Mouse (Mus musculus) cerebellum, adult 11 months (tissue): Measurements from ENCODE around the gene Vil1.
A peak's percentile ranks its signal among the peaks of the same experiment; 100 is the strongest.

Experiments
- DNase-seq: peaks from one replicate; pipeline ENCODE4 v3.0.0; 2022

Gene Vil1

DNA sequence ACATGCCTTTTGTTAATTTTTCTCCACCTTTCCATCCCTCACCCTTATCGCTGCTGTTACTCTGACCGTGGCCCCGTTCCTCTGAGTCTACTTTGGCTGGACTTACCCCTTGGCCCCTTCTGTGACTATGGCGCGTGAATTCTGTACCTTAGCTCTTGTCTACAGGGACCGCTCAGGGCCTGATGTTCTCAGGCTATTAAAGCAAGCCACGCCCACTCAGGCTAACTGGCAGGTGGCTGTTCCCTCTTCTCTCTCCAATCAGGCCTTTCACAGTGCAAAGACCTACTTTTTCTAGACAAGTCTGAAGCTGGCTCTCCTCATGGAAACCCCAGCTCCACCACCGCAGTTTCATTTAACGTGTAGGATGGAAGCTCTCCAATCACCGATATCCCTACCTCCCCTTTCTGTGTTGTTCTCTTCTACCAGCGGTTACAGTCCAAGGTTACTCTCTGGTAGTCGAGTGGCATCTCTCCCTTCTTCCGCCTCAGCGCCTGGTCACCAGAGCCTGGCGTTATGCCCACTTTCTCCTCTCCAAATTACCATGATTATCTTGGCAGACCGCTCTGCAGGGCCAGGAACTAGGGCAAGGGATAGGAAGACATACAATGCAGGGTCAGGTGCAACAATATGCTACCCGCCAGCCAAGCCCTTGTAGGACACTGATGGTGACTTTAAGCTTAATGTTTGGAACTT, 9.7 kb downstream of the Vil1 start:
- DNase-seq, result no peak

DNA sequence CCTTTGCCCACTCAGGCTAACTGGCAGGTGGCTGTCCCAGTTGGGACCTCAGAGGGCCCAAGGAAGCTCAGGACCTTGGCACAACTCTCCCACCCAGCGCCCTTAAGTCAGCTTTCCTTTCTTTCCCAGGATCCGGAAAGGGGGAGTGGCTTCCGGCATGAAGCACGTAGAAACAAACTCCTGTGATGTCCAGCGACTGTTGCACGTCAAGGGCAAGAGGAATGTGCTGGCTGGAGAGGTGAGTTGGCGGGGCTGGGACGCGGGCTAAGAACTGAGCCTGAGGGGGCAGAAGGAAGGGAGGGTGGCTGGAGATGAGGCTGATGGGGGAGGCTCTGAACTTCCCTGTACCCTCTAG, 10.2 kb downstream of the Vil1 start:
- DNase-seq, result no peak

DNA sequence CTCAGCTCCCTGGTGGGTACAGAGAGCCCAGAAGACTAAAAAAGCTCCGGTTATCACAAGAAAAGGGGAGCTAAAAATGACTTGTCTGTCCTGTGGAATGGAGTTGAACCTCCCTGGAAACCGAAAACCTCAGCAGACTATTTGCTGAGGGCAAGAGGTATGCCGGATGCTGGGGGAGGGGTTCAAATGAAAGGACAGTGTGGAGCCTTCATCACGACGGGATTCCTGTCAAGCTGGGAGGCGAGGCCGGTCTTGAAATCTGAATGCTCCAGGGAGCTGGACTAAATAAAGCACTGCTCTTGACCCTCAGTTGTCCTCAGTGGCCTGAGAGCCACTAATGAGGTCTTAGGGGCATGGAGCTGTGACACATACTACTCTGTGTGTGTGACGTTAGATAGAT, 14.0 kb downstream of the Vil1 start:
- DNase-seq, result no peak

DNA sequence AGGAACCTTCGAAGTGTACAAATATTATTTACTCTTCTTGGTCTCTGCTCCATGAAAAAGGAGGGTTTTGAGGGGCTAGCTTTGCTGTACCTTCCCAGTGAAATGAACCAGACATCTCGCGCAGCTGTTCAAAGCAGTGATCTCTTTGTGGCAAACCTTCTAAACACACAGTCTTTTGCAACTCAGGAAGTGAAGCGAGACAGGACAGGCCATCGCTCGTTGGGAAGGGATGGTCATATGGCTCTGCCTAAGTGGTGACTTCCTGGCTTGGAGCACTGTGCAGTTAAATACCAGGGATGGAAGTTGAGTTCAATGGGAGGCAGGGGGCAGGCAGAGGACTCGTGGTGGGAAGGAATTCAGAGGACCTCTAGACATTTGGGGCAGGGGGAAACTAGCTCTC, 16.7 kb downstream of the Vil1 start:
- DNase-seq, result no peak

DNA sequence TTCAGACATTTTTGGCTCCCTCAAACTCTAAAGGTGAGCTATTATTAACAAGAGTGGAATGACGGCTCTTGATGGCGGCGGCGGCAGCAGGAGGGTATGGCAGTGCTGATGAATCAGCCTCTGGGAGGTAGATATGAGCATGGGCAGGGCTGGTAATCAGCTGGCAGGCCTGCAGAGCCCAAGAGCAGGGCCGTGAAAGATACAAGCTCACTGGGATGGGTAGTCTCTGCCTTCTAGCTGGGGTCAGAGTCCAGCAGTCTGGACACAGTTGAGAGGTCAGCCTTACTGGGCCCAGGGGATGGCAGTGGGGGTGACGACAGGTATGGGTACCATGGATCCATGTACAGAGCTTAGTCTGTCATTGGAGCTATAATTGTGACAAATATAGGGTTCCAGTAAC, 24.0 kb downstream of the Vil1 start:
- DNase-seq, result no peak

DNA sequence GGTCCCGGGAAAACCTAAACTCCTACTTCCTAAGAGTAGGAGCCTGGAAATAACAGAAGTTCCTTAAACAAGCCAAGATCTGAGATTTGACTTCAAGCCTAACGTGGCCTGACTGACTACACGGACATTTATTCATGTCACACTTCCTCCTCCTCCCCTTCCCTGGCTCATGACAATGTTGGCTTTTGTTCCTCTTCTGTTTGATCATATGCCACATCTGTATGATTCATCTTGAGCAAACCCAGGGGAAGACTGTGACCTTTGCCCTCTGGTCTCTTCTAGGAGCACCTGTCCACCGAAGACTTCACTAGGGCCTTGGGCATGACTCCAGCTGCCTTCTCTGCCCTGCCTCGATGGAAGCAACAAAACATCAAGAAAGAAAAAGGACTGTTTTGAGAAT, 25.4 kb downstream of the Vil1 start:
- no peak for DNase-seq

DNA sequence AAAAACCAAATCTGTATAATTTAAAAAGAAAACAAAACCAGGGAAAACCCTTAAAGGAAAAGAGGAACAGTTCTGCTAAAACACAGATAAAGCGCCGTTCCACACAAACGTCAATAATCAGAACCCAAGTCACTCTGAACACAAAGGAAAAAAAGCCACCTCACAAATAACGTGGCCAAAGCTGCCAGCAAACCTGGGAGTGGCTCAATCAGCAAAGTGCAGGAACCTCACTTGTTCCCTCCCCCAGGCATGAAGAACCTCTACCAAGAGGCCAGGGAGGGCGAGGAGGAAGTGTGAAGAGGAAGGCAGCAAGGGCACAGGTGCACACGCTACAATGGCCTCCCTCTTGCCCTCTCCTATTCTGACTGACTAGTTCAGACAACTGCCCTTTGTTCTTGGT, 26.4 kb downstream of the Vil1 start:
- DNase-seq, result no peak

DNA sequence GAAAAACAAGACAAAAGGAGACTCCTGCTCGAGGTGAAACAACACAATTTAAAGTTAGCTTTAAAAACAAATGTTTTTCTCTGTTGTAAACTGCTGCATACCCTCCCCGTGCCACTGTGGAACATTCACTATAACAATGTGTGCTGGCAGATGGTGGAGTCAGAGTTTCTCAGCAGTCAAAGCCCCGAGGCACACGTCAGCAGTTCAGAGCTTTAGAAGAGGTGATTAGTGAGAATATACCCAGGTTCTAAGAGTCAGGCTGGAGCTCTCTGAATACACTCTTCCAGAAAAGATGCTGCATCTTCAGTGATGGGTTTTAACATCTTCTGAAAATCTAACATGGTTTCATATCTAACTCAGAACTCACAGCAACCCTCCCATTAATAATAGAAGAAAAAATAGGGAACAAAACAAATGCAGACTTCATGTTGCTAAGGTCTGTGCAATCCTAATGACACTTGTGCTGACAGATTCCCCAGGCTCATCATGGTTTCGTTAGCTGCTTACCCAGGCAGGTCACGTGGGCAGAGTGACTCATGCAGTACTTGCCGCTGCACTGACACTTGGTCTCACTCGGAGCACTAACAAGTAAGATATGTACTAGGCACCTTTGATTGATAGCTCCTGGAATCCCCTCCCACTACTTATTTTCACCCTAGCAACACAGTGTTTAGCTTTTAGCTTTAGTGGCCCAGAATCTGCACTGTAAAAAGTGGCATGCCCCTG, 28.7 kb downstream of the Vil1 start:
- no peak for DNase-seq

DNA sequence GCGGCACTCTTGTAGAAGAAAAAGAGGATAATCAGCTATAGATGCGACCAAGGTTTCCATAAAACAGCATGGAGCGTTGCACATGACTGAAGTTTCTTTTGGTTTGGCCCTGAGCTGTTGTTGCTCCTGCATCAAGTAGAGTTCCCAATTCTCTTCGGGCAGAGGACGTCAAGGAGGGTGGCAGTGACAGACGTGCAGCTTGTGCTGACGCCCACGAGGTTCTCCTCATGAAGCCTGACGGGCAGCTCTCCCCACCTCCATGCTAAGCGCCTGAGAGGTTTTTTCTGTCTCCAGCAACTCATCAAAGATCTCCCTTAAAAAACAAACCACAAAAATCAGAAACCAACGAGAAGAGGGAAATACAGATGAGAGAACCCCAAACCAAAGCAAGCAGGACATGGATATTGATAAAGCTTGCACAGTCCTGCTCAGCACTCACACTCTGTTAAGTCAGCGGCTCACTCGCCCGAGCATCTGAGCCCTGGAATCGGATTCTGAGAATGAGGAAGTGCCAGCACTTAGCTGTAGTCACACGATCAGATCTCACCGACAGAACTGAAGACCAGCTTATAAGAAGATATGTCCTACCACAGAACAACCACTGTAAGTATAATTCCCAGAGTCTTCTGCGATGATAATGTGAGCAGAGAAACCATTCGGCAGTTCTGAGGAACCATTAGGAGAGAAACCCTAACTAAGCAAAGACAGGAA, 30.1 kb downstream of the Vil1 start:
- no peak for DNase-seq

DNA sequence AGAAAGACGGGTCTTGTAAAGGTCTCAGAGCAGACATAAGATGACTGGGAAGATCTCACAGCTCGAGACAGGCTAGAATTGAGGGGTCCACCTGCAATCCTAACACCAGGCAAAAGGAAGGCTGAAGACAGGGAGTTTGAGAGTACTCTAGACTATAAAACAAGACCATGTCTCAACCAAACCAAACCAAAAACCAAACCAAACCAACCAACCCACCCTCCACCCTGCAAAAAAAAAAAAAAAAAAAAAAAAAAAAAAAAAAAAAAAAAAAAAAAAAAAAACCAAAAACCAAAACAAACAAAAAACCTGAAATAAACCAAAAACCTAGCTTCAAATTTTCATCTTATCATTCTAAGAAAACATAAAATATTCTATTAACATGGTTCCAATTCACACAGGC, 35.4 kb downstream of the Vil1 start:
- no peak for DNase-seq

DNA sequence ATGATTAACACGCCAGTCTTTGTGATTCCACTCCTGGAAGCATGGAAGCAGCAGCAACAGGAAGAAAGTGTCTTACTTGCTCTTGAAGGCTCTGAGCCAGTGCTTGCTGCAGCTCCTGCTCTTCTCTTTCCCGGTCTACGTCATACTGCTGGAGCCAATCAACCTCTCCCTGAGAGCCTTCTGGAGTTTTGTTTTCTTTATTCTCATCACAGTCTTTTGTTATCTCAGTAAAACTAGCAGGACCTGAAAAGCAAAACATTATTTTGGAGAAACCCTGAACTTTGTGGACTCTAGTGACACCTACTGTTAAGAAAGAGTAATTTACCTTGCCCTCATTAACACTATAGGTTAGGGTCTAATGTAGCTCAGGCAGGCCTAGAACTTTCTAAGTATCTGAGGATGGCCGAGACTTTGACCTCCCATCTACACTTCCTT, 43.5 kb downstream of the Vil1 start:
- peak; percentile 5 for DNase-seq

DNA sequence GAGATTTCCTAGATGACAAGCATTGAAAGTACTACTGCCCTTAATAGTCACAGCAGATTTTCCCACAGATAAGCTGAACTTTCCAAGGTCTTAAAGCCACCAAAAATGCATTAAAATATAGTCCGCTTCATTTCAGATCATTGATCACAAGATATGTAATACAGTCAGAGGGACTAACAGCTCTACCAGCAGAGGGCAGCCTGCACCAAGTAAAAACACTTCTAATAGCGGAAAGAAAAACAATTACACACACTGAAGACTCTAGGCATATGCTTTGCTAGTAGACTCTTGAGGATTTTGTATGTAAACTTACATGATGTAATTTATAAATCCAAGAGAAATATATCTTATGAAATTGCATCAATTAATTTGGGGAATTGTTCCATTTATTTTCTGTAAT, 51.1 kb downstream of the Vil1 start:
- DNase-seq, result peak; percentile 22
